Mouse (Mus musculus) hindbrain, embryonic 11.5 days (tissue): Measurements from ENCODE around the gene Cybc1. TPM values are rescaled to one million over a fixed set of nuclear protein-coding genes. Genes with fewer than 3 reads are reported as not detected.

Experiments
- ATAC-seq: fragments of 200-750 bp; cut with Nextera tagmentation; 2 replicates; pipeline ENCODE4 v1.8.0; 2017; ENCODE audit warnings: mild to moderate bottlenecking, moderate TSS enrichment, moderate library complexity; ENCODE audit not compliant: low FRiP score
- DNase-seq: peaks from one replicate; pipeline ENCODE4 v3.0.0-alpha.2; 2015; ENCODE audit warnings: low spot score
- H3K27ac ChIP-seq: fragments of 300-500 bp; sonication (generic); 2 replicates; pipeline ENCODE4 v1.5.1; 2014; ENCODE audit warnings: mild to moderate bottlenecking, low read depth, low read length
- H3K27me3 ChIP-seq: fragments of 300-500 bp; sonication (generic); 2 replicates; pipeline ENCODE4 v1.6.1; 2014; ENCODE audit warnings: mild to moderate bottlenecking, low read length, moderate library complexity, mixed read lengths; ENCODE audit not compliant: control insufficient read depth, insufficient read depth
- H3K36me3 ChIP-seq: fragments of 300-500 bp; sonication (generic); 2 replicates; pipeline ENCODE4 v1.6.1; 2014; ENCODE audit warnings: mild to moderate bottlenecking, low read length, moderate library complexity, mixed read lengths; ENCODE audit not compliant: control insufficient read depth, insufficient read depth
- H3K4me1 ChIP-seq: fragments of 300-500 bp; sonication (generic); replicated peaks from 2 replicates; pipeline ENCODE4 v1.6.1; 2014; ENCODE audit warnings: low read length, mixed read lengths; ENCODE audit not compliant: control insufficient read depth, insufficient read depth
- H3K4me2 ChIP-seq: fragments of 300-500 bp; sonication (generic); replicated peaks from 2 replicates; pipeline ENCODE4 v1.6.1; 2014; ENCODE audit warnings: mild to moderate bottlenecking, low read depth, low read length
- H3K4me3 ChIP-seq: fragments of 300-500 bp; sonication (generic); 2 replicates; pipeline ENCODE4 v1.5.1; 2014; ENCODE audit warnings: low read depth, low read length
- H3K9ac ChIP-seq: fragments of 300-500 bp; sonication (generic); 2 replicates; pipeline ENCODE4 v1.6.1; 2014; ENCODE audit warnings: low read depth, low read length
- H3K9me3 ChIP-seq: fragments of 300-500 bp; sonication (generic); 2 replicates; pipeline ENCODE4 v1.6.1; 2016; ENCODE audit warnings: low read length; ENCODE audit not compliant: control insufficient read depth
- WGBS: fragments of 180-500 bp; shearing (Covaris S2); extraction: QIAGEN DNeasy Blood & Tissue Kit; methylation state at CpG from one replicate; pipeline ENCODE4 v1.1.7; 2014; 5-methylcytosine and 5-hydroxymethylcytosine counted together
- polyA plus RNA-seq: library from polyadenylated mRNA; unstranded; fragments of >200 nt; fragmentation: Nextera tagmentation; extraction: Ambion mirVana; gene quantifications from 2 replicates; pipeline ENCODE4 v1.2.1, GENCODE M21; 2014

Cybc1 gene
- 42.6 and 43.9 TPM in 2 replicates for polyA plus RNA-seq

- H3K4me2 ChIP-seq: peak within 1 kb of the TSS; percentile 80
- WGBS: under 1% methylated on average over 23 of the region's 23 CpGs
- H3K36me3 ChIP-seq: peaks cover 3% of the 10 kb centered on the region; the same call in 1 of the 2 replicates
- H3K9ac ChIP-seq: peak within 1 kb of the TSS; percentile 73
- 0 out of 2 replicates have a peak, but pooled peaks cover 2% of the 10 kb centered on the region for H3K4me1 ChIP-seq
- H3K27me3 ChIP-seq: no peaks in the 10 kb centered on the region
- DNase-seq: peak; percentile 78
- H3K27ac ChIP-seq: 0 out of 2 replicates have a peak within 1 kb of the TSS, but pooled peaks have one; percentile 21
- peak; percentile 88 for ATAC-seq
- peak within 1 kb of the TSS; percentile 66 for H3K4me3 ChIP-seq
- no peaks in the 10 kb centered on the region for H3K9me3 ChIP-seq
These were observed at the start of gene Cybc1 for GRCm38 (mm10) chr11:121229018-121229439. TSS of gene Cybc1 (minus strand) at chr11:121229322.

- Histone ChIP-seq H3K27me3 (no peaks in the 10 kb centered on the region), H3K27ac (no peak overlapping the region), H3K4me3 (no peak overlapping the region), H3K9me3 (no peaks in the 10 kb centered on the region), H3K36me3 (no peaks in the 10 kb centered on the region), H3K9ac (no peak overlapping the region), H3K4me2 (no peak overlapping the region), H3K4me1 (no peaks in the 10 kb centered on the region)
- ATAC-seq (no peak), DNase-seq (no peak)
- WGBS: 92% methylated on average over 3 of the region's 3 CpGs
These were observed 48.9 kb upstream of the Cybc1 start for GRCm38 (mm10) chr11:121278011-121278410.

DNA sequence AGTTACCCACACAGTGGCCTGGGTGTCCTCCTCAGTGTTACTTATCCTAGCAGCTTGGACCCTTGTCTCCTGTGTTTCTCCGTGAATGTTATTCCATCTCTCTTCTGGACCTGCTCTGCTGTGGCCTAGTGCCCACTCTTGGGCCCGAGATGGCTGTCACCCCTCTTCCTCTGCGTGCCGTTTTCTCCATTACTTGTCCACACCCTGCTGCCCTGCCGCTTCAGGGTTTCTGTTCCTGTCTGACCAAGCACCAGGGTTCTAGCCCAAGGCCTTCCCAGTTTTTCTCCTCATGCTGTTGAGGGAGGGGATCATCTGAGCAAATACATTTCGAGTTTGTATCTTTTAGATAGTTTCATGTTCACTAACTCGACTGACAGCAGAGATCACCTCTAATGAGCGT, 48.4 kb upstream of the Cybc1 start:
- Histone ChIP-seq H3K27me3 (no peaks in the 10 kb centered on the region), H3K4me2 (no peak overlapping the region), H3K9ac (no peak overlapping the region), H3K4me3 (no peak overlapping the region), H3K27ac (no peak overlapping the region), H3K4me1 (no peaks in the 10 kb centered on the region), H3K36me3 (no peaks in the 10 kb centered on the region), H3K9me3 (no peaks in the 10 kb centered on the region)
- WGBS: 94% methylated on average over 8 of the region's 8 CpGs
- DNase-seq: no peak
- ATAC-seq: no peak

DNA sequence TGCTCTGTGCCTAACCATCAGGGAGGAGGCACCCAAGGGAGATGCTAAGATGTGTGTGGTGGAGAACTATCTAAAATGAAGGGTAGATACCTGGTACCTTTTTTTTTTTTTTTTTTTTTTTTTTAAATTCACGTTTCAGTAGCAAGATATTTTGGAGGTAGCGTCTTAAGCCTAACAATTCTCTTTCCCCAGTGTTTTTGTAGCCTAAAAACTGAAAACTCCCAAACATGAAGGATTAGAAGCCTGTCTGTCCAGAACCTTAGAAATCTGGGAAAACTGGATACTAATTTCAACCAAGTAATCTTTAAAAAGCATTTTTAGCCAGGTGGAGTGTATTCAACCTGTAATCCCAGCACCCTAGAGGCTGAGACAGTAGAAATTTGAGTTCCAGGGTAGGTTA, 32.0 kb upstream of the Cybc1 start:
- H3K4me2 ChIP-seq: peak overlapping the region; percentile 83
- 44% methylated on average over 2 of the region's 2 CpGs for WGBS
- DNase-seq (no peak), ATAC-seq (no peak)
- no peak overlapping the region for H3K27ac ChIP-seq
- peak overlapping the region; percentile 97 for H3K9ac ChIP-seq
- H3K4me1 ChIP-seq: 0 out of 2 replicates have a peak, but pooled peaks cover 2% of the 10 kb centered on the region
- H3K36me3 ChIP-seq: no peaks in the 10 kb centered on the region
- H3K9me3 ChIP-seq: no peaks in the 10 kb centered on the region
- H3K27me3 ChIP-seq: no peaks in the 10 kb centered on the region
- peak overlapping the region; percentile 99 for H3K4me3 ChIP-seq

DNA sequence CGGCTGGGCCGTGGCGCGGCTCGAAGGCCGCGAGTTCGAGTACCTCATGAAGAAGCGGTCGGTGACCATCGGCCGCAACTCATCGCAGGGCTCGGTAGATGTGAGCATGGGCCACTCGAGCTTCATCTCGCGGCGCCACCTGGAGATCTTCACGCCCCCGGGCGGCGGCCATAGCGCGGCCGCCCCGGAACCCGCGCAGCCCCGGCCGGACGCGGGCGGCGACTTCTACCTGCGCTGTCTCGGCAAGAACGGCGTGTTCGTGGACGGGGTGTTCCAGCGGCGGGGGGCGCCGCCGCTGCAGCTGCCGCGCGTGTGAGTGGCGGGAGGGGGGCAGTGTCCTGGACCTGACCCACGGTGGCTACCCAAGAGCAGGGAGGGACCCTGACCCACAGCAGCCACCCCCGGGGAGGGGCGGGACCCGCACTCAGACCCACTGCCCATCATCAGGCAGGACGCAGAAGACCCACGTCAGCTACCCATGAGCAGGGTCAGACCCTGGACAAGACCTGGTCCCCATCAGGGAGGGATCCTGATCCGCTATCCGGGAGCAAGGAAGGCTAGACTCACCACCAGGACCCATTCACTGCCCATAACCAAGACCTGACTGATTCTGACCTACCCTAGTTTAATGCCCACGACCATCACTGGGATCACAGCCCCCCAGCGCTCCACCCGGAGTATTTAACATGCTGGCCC, 31.2 kb upstream of the Cybc1 start:
- H3K4me2 ChIP-seq: peak overlapping the region; percentile 83
- H3K9ac ChIP-seq: peak overlapping the region; percentile 97
- WGBS: under 1% methylated on average over 50 of the region's 60 CpGs
- DNase-seq (peak; percentile 54), ATAC-seq (peak; percentile 19)
- no peaks in the 10 kb centered on the region for H3K36me3 ChIP-seq
- no peaks in the 10 kb centered on the region for H3K9me3 ChIP-seq
- H3K4me1 ChIP-seq: 0 out of 2 replicates have a peak, but pooled peaks cover 2% of the 10 kb centered on the region
- peak overlapping the region; percentile 99 for H3K4me3 ChIP-seq
- H3K27me3 ChIP-seq: no peaks in the 10 kb centered on the region
- H3K27ac ChIP-seq: peak overlapping the region; percentile 85

- peak within 1 kb of the TSS; percentile 83 for H3K4me2 ChIP-seq
- peak; percentile 97 for ATAC-seq
- H3K4me1 ChIP-seq: 0 out of 2 replicates have a peak, but pooled peaks cover 2% of the 10 kb centered on the region
- H3K27me3 ChIP-seq: no peaks in the 10 kb centered on the region
- peak within 1 kb of the TSS; percentile 99 for H3K4me3 ChIP-seq
- H3K36me3 ChIP-seq: no peaks in the 10 kb centered on the region
- DNase-seq: peak; percentile 96
- peak within 1 kb of the TSS; percentile 85 for H3K27ac ChIP-seq
- WGBS: under 1% methylated on average over 66 of the region's 91 CpGs
- H3K9me3 ChIP-seq: no peaks in the 10 kb centered on the region
- peak within 1 kb of the TSS; percentile 97 for H3K9ac ChIP-seq
These were observed 30.3 kb upstream of the Cybc1 start, which contains the start of gene Foxk2 for GRCm38 (mm10) chr11:121259160-121260100. TSS of gene Foxk2 (plus strand) at chr11:121259990.

DNA sequence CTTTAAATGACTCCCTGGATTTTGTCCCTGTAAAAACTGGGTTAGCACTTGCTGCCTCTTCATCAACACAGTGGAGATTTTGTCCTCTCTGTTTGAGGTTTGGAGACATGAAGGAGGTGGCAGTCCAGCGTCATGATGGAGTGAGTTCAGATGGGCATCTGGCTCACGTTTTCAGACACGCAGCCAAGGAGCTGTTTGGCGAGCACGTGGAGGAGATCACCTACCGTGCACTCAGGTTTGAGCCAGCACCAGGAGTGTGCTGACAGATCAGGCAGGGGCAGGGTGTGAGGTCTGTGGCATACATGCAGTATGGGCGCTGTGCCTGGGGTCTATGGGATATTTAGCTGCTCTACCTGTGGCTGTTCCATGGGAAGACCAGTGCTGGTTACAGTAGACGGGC, 21.1 kb upstream of the Cybc1 start:
- ATAC-seq: no peak
- Histone ChIP-seq H3K9ac (no peak overlapping the region), H3K4me3 (no peak overlapping the region), H3K27ac (no peak overlapping the region), H3K36me3 (peaks cover 14% of the 10 kb centered on the region), H3K27me3 (no peaks in the 10 kb centered on the region), H3K9me3 (no peaks in the 10 kb centered on the region), H3K4me2 (no peak overlapping the region), H3K4me1 (no peaks in the 10 kb centered on the region)
- WGBS: 91% methylated on average over 8 of the region's 8 CpGs
- DNase-seq: no peak

DNA sequence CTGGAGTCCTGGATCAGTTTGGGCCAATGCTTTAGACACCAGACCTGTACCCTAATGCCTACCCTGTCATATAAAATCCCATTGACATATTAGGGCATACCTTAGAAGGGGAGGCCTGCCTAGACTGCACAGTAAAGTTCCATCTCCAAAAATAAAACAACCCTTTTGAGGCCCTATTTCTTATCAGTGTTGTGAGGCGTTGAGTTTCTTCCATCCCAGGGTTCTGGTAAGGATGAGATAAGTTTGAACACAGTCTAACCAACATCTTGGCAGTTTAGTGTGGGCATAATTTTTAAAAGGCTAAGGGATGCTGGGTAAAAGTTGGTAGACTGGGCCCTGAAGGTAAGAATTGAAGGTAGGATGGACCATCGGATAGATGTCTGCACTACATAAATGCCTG, 10.5 kb upstream of the Cybc1 start:
- no peak overlapping the region for H3K4me2 ChIP-seq
- 97% methylated on average over 2 of the region's 2 CpGs for WGBS
- no peaks in the 10 kb centered on the region for H3K27me3 ChIP-seq
- H3K36me3 ChIP-seq: 0 out of 2 replicates have a peak, but pooled peaks cover 2% of the 10 kb centered on the region
- no peaks in the 10 kb centered on the region for H3K9me3 ChIP-seq
- no peak overlapping the region for H3K27ac ChIP-seq
- 0 out of 2 replicates have a peak, but pooled peaks cover 2% of the 10 kb centered on the region for H3K4me1 ChIP-seq
- no peak for ATAC-seq
- H3K9ac ChIP-seq: no peak overlapping the region
- no peak overlapping the region for H3K4me3 ChIP-seq
- DNase-seq: no peak
